Mouse (Mus musculus) C2C12 (cell line): Measurements from ENCODE around the gene Gm42878.

Experiments used
- CEBPB ChIP-seq: IDR thresholded peaks from one replicate; pipeline ENCODE4 v1.6.1; 2011; ENCODE audit warnings: low read depth, mild to moderate bottlenecking, control low read depth, moderate library complexity
- CTCF ChIP-seq: IDR thresholded peaks from one replicate; pipeline ENCODE4 v1.5.1; 2011; ENCODE audit not compliant: control insufficient read depth, insufficient read depth, insufficient read length
- MAX ChIP-seq: IDR thresholded peaks from one replicate; pipeline ENCODE4 v1.6.1; 2011; ENCODE audit warnings: mild to moderate bottlenecking, control low read depth
- MYOG ChIP-seq: IDR thresholded peaks from one replicate; pipeline ENCODE4 v1.6.1; 2011; ENCODE audit not compliant: control insufficient read depth, insufficient read length; ENCODE audit errors: extremely low read depth
- USF1 ChIP-seq: IDR thresholded peaks from one replicate; pipeline ENCODE4 v1.6.1; 2011; ENCODE audit warnings: low read depth, mild to moderate bottlenecking, control low read depth, moderate library complexity

DNA sequence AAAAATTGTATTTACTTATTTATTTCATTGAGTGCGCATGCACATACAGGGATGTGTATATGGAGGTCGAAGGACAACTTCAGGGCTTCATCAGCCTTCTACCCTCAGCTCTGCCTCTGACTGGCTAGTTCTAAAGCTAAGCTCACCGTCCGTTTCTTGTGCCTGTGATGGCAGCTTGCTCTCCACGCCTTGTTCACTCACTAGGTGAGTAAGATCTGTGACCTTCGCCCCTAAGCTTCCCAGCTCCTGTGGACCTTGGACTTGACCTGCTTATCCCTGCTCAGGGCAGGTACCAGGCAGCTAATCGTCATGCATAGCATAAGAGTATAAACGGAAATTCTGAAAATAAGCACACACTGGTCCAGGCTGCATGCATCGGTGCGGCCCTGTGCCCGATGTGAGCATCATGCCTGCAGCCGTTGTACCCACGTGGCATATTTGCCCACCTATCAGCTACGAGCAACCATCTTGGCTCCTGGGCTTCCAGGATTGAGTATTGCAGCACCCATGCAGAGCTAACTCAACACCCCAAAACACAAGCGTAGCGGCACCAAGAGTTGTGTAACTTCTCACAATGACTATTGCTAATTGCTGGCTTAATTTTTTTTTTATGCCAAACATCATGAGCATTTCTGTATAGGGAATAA, 20.9 kb upstream of the Gm42878 start:
- TF ChIP-seq CTCF (no peak), MYOG (no peak), MAX (no peak), USF1 (no peak), CEBPB (no peak)
